Mouse (Mus musculus): ENCODE data around the gene Pex6. TPM values are rescaled to one million over a fixed set of nuclear protein-coding genes. Genes with fewer than 3 reads are reported as not detected.

The Pex6 gene
- polyA plus RNA-seq, 2 experiments, result 5.3 to 9.3 TPM

- ATAC-seq (ENCODE audit: insufficient read depth), result no peak
- Histone ChIP-seq H3K27ac (no peak overlapping the region), H3K36me3 (replicated peaks; ENCODE audit: control insufficient read depth, insufficient read depth, low read depth) (peaks cover 4% of the 10 kb centered on the region), H3K4me2 (ENCODE audit: low read depth) (no peak overlapping the region), H3K9me3 (ENCODE audit: control insufficient read depth, low read length) (no peaks in the 10 kb centered on the region), H3K4me1 (replicated peaks; ENCODE audit: control insufficient read depth in 2 of 2, insufficient read depth in 2 of 2, low read length in 1 of 2) (peaks cover 0 to 9% of the 10 kb centered on the region in 2 experiments; a peak in 2 of 4 replicates), H3K4me3 (ENCODE audit: insufficient read depth in 1 of 2, low read depth in 2 of 2, low read length in 2 of 2) (no peak overlapping the region), H3K9ac (replicated peaks) (no peak overlapping the region), H3K27me3 (ENCODE audit: control insufficient read depth, insufficient read depth, low read length) (no peaks in the 10 kb centered on the region)
- no peak for DNase-seq (ENCODE audit: low read depth in 3 of 3, low spot score in 3 of 3)
- TF ChIP-seq CTCF (IDR thresholded peaks at IDR 0.05; ENCODE audit: low read depth), result no peak
- no peak for TF ChIP-seq EP300 (IDR thresholded peaks at IDR 0.05; ENCODE audit: low read depth)
- WGBS (ENCODE audit: insufficient replicate concordance), result 87% methylated on average over 9 of the region's 9 CpGs
Observed at GRCm38 (mm10) chr17:46742986-46743385, 31.7 kb downstream of the Pex6 start.

GRCm38 (mm10) chr17:46745506-46745905 lies 34.2 kb downstream of the Pex6 start:
- no peak overlapping the region for H3K27ac ChIP-seq

GRCm38 (mm10) chr17:46747234-46747633 lies 36.0 kb downstream of the Pex6 start:
- TF ChIP-seq CTCF (IDR thresholded peaks at IDR 0.05; ENCODE audit: low read depth) (no peak), EP300 (IDR thresholded peaks at IDR 0.05; ENCODE audit: low read depth) (no peak)
- Histone ChIP-seq H3K9ac (replicated peaks) (no peak overlapping the region), H3K9me3 (ENCODE audit: control insufficient read depth, low read length) (no peaks in the 10 kb centered on the region), H3K36me3 (replicated peaks; ENCODE audit: control insufficient read depth, insufficient read depth, low read depth) (peaks cover 4% of the 10 kb centered on the region), H3K27me3 (ENCODE audit: control insufficient read depth, insufficient read depth, low read length) (no peaks in the 10 kb centered on the region), H3K27ac (no peak overlapping the region), H3K4me3 (ENCODE audit: insufficient read depth in 1 of 2, low read depth in 2 of 2, low read length in 2 of 2) (no peak overlapping the region), H3K4me1 (replicated peaks; ENCODE audit: control insufficient read depth in 2 of 2, insufficient read depth in 2 of 2, low read length in 1 of 2) (peaks cover 3 to 6% of the 10 kb centered on the region in 2 experiments; a peak in 3 of 4 replicates), H3K4me2 (ENCODE audit: low read depth) (no peak overlapping the region)
- ATAC-seq (ENCODE audit: insufficient read depth) (no peak), DNase-seq (ENCODE audit: low read depth in 3 of 3, low spot score in 3 of 3) (no peak)
- WGBS (ENCODE audit: insufficient replicate concordance), result 63% methylated on average over 8 of the region's 8 CpGs

More at GRCm38 (mm10) chr17:46745506-46745905, 34.2 kb downstream of the Pex6 start:
- Histone ChIP-seq H3K9me3 (ENCODE audit: control insufficient read depth, low read length) (no peaks in the 10 kb centered on the region), H3K4me3 (ENCODE audit: insufficient read depth in 1 of 2, low read depth in 2 of 2, low read length in 2 of 2) (no peak overlapping the region), H3K4me2 (ENCODE audit: low read depth) (no peak overlapping the region), H3K36me3 (replicated peaks; ENCODE audit: control insufficient read depth, insufficient read depth, low read depth) (peaks cover 4% of the 10 kb centered on the region), H3K9ac (replicated peaks) (no peak overlapping the region), H3K4me1 (replicated peaks; ENCODE audit: control insufficient read depth in 2 of 2, insufficient read depth in 2 of 2, low read length in 1 of 2) (peaks cover 0 to 9% of the 10 kb centered on the region in 2 experiments; a peak in 2 of 4 replicates), H3K27me3 (ENCODE audit: control insufficient read depth, insufficient read depth, low read length) (no peaks in the 10 kb centered on the region)
- DNase-seq (ENCODE audit: low read depth in 3 of 3, low spot score in 3 of 3), result no peak
- WGBS (ENCODE audit: insufficient replicate concordance), result 84% methylated on average over 2 of the region's 2 CpGs
- ATAC-seq (ENCODE audit: insufficient read depth), result no peak
- TF ChIP-seq CTCF (IDR thresholded peaks at IDR 0.05; ENCODE audit: low read depth) (no peak), EP300 (IDR thresholded peaks at IDR 0.05; ENCODE audit: low read depth) (no peak)

GRCm38 (mm10) chr17:46747806-46748205 lies 36.5 kb downstream of the Pex6 start:
- no peaks in the 10 kb centered on the region for H3K27me3 ChIP-seq (ENCODE audit: control insufficient read depth, insufficient read depth, low read length)
- H3K9me3 ChIP-seq (ENCODE audit: control insufficient read depth, low read length), result no peaks in the 10 kb centered on the region
- no peak overlapping the region for H3K27ac ChIP-seq
- peaks cover 4% of the 10 kb centered on the region for H3K36me3 ChIP-seq (replicated peaks; ENCODE audit: control insufficient read depth, insufficient read depth, low read depth)
- H3K9ac ChIP-seq (replicated peaks), result no peak overlapping the region
- ATAC-seq (ENCODE audit: insufficient read depth) (no peak), DNase-seq (ENCODE audit: low read depth in 3 of 3, low spot score in 3 of 3) (no peak)
- TF ChIP-seq EP300 (IDR thresholded peaks at IDR 0.05; ENCODE audit: low read depth) (no peak), CTCF (IDR thresholded peaks at IDR 0.05; ENCODE audit: low read depth) (no peak)
- no peak overlapping the region for H3K4me3 ChIP-seq (ENCODE audit: insufficient read depth in 1 of 2, low read depth in 2 of 2, low read length in 2 of 2)
- H3K4me1 ChIP-seq (replicated peaks; ENCODE audit: control insufficient read depth in 2 of 2, insufficient read depth in 2 of 2, low read length in 1 of 2), result peaks cover 8 to 12% of the 10 kb centered on the region in 2 experiments
- WGBS (ENCODE audit: insufficient replicate concordance), result 61% methylated on average over 2 of the region's 2 CpGs
- no peak overlapping the region for H3K4me2 ChIP-seq (ENCODE audit: low read depth)

- no peaks in the 10 kb centered on the region for H3K9me3 ChIP-seq (ENCODE audit: control insufficient read depth, low read length)
- H3K4me3 ChIP-seq (ENCODE audit: insufficient read depth in 1 of 2, low read depth in 2 of 2, low read length in 2 of 2), result no peak overlapping the region
- WGBS (ENCODE audit: insufficient replicate concordance), result 76% methylated on average over 5 of the region's 5 CpGs
- H3K27me3 ChIP-seq (ENCODE audit: control insufficient read depth, insufficient read depth, low read length), result no peaks in the 10 kb centered on the region
- ATAC-seq (ENCODE audit: insufficient read depth) (no peak), DNase-seq (ENCODE audit: low read depth in 3 of 3, low spot score in 3 of 3) (no peak)
- H3K36me3 ChIP-seq (replicated peaks; ENCODE audit: control insufficient read depth, insufficient read depth, low read depth), result peaks cover 4% of the 10 kb centered on the region
- TF ChIP-seq EP300 (IDR thresholded peaks at IDR 0.05; ENCODE audit: low read depth) (no peak), CTCF (IDR thresholded peaks at IDR 0.05; ENCODE audit: low read depth) (no peak)
- no peak overlapping the region for H3K27ac ChIP-seq
- H3K9ac ChIP-seq (replicated peaks), result no peak overlapping the region
- H3K4me1 ChIP-seq (replicated peaks; ENCODE audit: control insufficient read depth in 2 of 2, insufficient read depth in 2 of 2, low read length in 1 of 2), result peaks cover 9 to 12% of the 10 kb centered on the region in 2 experiments
- H3K4me2 ChIP-seq (ENCODE audit: low read depth), result no peak overlapping the region
Observed at GRCm38 (mm10) chr17:46749282-46749681, 38.0 kb downstream of the Pex6 start.
